Mouse (Mus musculus): Measurements from ENCODE around the gene Bet1l.

GRCm38 (mm10) chr7:140843806-140844205 lies 13.6 kb downstream of the Bet1l start:
- TF ChIP-seq CTCF (IDR thresholded peaks at IDR 0.05; ENCODE audit: low read depth) = no peak
- TF ChIP-seq EP300 (IDR thresholded peaks at IDR 0.05; ENCODE audit: low read depth) = no peak
